Mouse (Mus musculus) lung, adult 2 months (tissue): ENCODE data around the gene Cntrob. TPM values are rescaled to one million over a fixed set of nuclear protein-coding genes. Genes with fewer than 3 reads are reported as not detected.

Source experiments
- DNase-seq: peaks from one replicate; pipeline ENCODE4 v3.0.0; 2022
- H3K4me1 ChIP-seq: fragments of 200-500 bp; 2 replicates; pipeline ENCODE4 v1.6.1; 2011; ENCODE audit warnings: low read length; ENCODE audit not compliant: control insufficient read depth, insufficient read depth
- H3K4me3 ChIP-seq: fragments of 200-500 bp; replicated peaks from 2 replicates; pipeline ENCODE3; 2011; ENCODE audit warnings: low read depth, mild to moderate bottlenecking, control low read depth, low read length; ENCODE audit errors: extremely low read depth
- CTCF ChIP-seq: fragments of 200-500 bp; IDR thresholded peaks from 2 replicates; pipeline ENCODE4 v1.5.1; 2011; ENCODE audit warnings: mild to moderate bottlenecking, low read length, control low read depth; ENCODE audit not compliant: insufficient read depth
- POLR2A ChIP-seq: fragments of 200-500 bp; IDR thresholded peaks from 2 replicates; pipeline ENCODE4 v1.6.1; 2011; ENCODE audit warnings: low read depth, mild to moderate bottlenecking, control low read depth, low read length, borderline replicate concordance; ENCODE audit errors: extremely low read depth
- WGBS: fragments of 180-500 bp; shearing (Covaris S2); methylation state at CpG from one replicate; pipeline ENCODE4 v1.1.7; 2018; 5-methylcytosine and 5-hydroxymethylcytosine counted together
- polyA plus RNA-seq: library from polyadenylated mRNA; depleted of rRNA; stranded (reverse); fragments of >200 nt; gene quantifications from 2 replicates; pipeline ENCODE4 v1.2.3, GENCODE M21; 2012

Cntrob gene
- polyA plus RNA-seq, 1 experiment, result 6.9 TPM

DNA sequence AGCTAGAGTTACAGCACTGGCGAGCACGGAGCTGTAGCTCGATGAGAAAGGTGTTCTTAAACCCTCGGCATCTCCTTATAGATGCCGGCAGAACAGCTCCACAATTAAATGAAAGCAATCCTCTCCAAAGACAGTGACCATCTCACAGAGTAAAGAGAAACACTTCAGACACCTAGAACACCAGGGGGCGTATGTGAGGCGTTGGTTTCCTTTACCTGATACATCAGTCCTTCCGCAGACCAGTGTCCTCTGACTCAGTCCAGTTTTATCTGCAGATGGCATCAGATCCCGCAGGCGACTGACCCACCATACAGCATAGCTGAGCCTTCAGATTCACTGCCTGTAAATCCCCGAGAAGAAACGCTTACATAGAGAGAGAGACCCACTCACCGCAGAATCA lies 54.0 kb downstream of the Cntrob start:
- no peak overlapping the region for H3K4me3 ChIP-seq
- no peaks in the 10 kb centered on the region for H3K4me1 ChIP-seq
- WGBS, result 17% methylated on average over 13 of the region's 13 CpGs
- TF ChIP-seq POLR2A (no peak), CTCF (peak; percentile 27)
- peak; percentile 66 for DNase-seq

DNA sequence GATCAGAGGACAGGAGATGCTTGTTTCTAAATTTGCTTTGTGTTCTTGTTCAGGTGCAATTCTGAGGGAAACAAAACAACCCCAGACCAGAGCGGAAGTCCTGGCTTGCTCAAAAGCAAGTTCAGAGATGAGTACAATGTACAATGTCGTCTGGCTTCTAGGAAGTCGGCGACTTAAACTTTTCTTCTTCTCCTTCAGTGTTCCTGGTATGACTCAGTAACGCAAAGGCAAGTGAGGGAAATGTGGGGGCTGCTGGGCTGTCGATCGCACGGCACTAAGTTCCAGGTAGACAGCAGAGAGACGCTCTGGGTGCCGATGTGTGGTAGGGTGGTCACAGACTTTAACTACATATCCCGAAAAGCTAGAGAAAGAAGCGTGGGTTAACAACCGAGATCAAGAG lies 55.5 kb downstream of the Cntrob start:
- Histone ChIP-seq H3K4me3 (no peak overlapping the region), H3K4me1 (no peaks in the 10 kb centered on the region)
- TF ChIP-seq POLR2A (no peak), CTCF (no peak)
- WGBS, result 72% methylated on average over 13 of the region's 13 CpGs
- DNase-seq, result no peak

GRCm38 (mm10) chr11:69267341-69267740 lies 56.2 kb downstream of the Cntrob start:
- TF ChIP-seq CTCF (0 out of 2 replicates have a peak, but pooled peaks have one; percentile 13), POLR2A (no peak)

DNA sequence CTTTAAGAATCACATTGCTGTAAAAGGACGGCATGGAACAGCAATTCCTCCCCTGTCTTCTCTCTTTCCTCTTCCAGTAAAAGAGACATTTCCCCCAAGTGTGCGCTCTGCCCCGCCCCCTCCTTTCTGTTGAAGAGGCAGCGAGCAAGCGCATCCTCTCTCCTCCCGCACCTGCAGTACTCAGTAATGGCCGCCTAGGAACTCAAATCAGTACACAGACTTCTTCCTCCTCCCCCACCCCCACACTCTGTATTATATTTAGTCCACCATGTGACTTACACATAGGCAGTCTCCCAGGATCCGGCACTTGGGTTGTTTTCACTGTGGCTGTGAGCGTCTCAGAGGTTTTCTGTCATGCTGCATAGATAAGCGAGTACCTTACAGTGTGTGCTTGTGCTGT lies 57.3 kb downstream of the Cntrob start:
- no peak for DNase-seq
- Histone ChIP-seq H3K4me3 (no peak overlapping the region), H3K4me1 (no peaks in the 10 kb centered on the region)
- TF ChIP-seq CTCF (no peak), POLR2A (no peak)
- 8% methylated on average over 10 of the region's 10 CpGs for WGBS

More at GRCm38 (mm10) chr11:69267341-69267740, 56.2 kb downstream of the Cntrob start:
- Histone ChIP-seq H3K4me1 (no peaks in the 10 kb centered on the region), H3K4me3 (no peak overlapping the region)
- 26% methylated on average over 7 of the region's 7 CpGs for whole genome bisulfite sequencing
- no peak for DNase-seq

GRCm38 (mm10) chr11:69265410-69265809 lies 58.2 kb downstream of the Cntrob start:
- H3K4me1 ChIP-seq, result no peaks in the 10 kb centered on the region
- 64% methylated on average over 9 of the region's 9 CpGs for WGBS
- TF ChIP-seq POLR2A (no peak), CTCF (no peak)
- no peak overlapping the region for H3K4me3 ChIP-seq
- DNase-seq, result no peak

DNA sequence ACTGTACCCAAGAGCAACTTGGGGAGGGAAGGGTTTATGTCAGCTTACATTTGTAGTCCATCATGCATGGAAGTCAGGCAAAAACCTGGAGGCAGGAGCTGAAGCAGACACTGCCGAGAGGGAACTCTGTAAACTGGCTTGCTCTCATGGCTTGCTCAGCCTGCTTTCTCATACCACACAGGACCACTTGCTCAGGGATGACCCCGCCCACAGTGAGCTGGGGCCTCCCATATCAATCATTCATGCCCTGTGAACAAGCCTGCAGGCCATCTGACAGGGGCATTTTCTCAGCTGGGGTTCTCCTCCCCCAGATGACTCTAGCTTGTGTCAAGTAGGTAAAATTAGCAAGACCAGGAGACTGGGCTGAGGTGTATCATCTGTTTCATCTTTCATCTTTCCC lies 59.3 kb downstream of the Cntrob start:
- Histone ChIP-seq H3K4me3 (no peak overlapping the region), H3K4me1 (no peaks in the 10 kb centered on the region)
- 51% methylated on average over 2 of the region's 2 CpGs for WGBS
- DNase-seq, result no peak
- TF ChIP-seq POLR2A, result no peak
- TF ChIP-seq CTCF, result no peak

GRCm38 (mm10) chr11:69260111-69260510 lies 63.5 kb downstream of the Cntrob start:
- no peak for DNase-seq
- H3K4me1 ChIP-seq, result no peaks in the 10 kb centered on the region
- no peak overlapping the region for H3K4me3 ChIP-seq
- WGBS, result 93% methylated on average over 1 of the region's 1 CpGs
- TF ChIP-seq POLR2A (no peak), CTCF (no peak)

GRCm38 (mm10) chr11:69258287-69258686 lies 65.3 kb downstream of the Cntrob start:
- no peak overlapping the region for H3K4me3 ChIP-seq
- H3K4me1 ChIP-seq, result no peaks in the 10 kb centered on the region
- whole genome bisulfite sequencing, result 52% methylated on average over 5 of the region's 5 CpGs
- DNase-seq, result peak; percentile 21
- TF ChIP-seq CTCF (peak; percentile 90), POLR2A (no peak)

GRCm38 (mm10) chr11:69257807-69258206 lies 65.8 kb downstream of the Cntrob start:
- H3K4me3 ChIP-seq, result peak overlapping the region; percentile 37
- WGBS, result 42% methylated on average over 4 of the region's 4 CpGs
- TF ChIP-seq POLR2A (no peak), CTCF (no peak)
- no peaks in the 10 kb centered on the region for H3K4me1 ChIP-seq
- no peak for DNase-seq

DNA sequence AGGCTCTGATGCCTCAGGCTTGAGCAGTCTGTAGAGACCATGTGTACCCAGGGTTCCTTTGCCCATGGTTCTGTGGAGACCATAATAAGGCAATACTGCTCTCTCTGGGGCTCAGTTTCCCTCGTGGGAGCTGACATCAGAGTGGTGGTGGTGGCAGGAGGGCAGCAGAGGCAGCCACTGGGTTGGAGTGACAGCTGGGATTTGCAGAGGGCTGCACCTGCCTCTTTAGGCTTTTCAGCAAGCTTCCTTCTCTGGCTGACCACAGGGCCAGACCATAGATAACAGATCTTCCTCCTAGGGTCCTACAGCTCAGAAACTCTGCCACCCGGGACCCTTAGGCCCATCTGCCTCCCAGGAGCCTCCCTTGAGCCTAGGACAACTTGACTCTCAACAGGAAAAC lies 66.5 kb downstream of the Cntrob start:
- H3K4me1 ChIP-seq, result no peaks in the 10 kb centered on the region
- 58% methylated on average over 2 of the region's 2 CpGs for WGBS
- DNase-seq, result no peak
- no peak overlapping the region for H3K4me3 ChIP-seq
- TF ChIP-seq CTCF (no peak), POLR2A (no peak)
